Mouse (Mus musculus): ENCODE results near the gene Arid3a. TPM values are rescaled to one million over a fixed set of nuclear protein-coding genes. Genes with fewer than 3 reads are reported as not detected.

The Arid3a gene
- total RNA-seq (2023) = 7.9 TPM

GRCm38 (mm10) chr10:79926491-79927323 lies at the start of gene Arid3a:
Gene Arid3a, plus strand, starts transcription at chr10:79927043.

GRCm38 (mm10) chr10:79886054-79886453 lies 40.8 kb upstream of the Arid3a start, which contains the start of gene Elane:
Gene Elane, plus strand, starts transcription at chr10:79886247.

GRCm38 (mm10) chr10:79890670-79891069 lies 36.2 kb upstream of the Arid3a start, which contains the start of gene Cfd:
Gene Cfd, plus strand, starts transcription at chr10:79890853.

GRCm38 (mm10) chr10:79908167-79909091 lies 18.4 kb upstream of the Arid3a start, which contains the start of gene Med16:
Gene Med16, minus strand, starts transcription at chr10:79908923.

GRCm38 (mm10) chr10:79910556-79910955 lies 16.3 kb upstream of the Arid3a start, which contains the start of gene Gm26602:
Gene Gm26602, plus strand, starts transcription at chr10:79910856.

GRCm38 (mm10) chr10:79916808-79917531 lies 9.9 kb upstream of the Arid3a start, which contains the start of gene Kiss1r:
Gene Kiss1r, plus strand, starts transcription at chr10:79916971.

GRCm38 (mm10) chr10:79920958-79921535 lies 5.8 kb upstream of the Arid3a start, which contains the start of gene R3hdm4:
Gene R3hdm4, minus strand, starts transcription at chr10:79921208.

GRCm38 (mm10) chr10:79959847-79960601 lies 33.2 kb downstream of the Arid3a start, which contains the start of gene Wdr18:
Gene Wdr18, plus strand, starts transcription at chr10:79960152.

GRCm38 (mm10) chr10:79970415-79971182 lies 43.8 kb downstream of the Arid3a start, which contains the start of gene Grin3b:
Gene Grin3b, plus strand, starts transcription at chr10:79970715.

GRCm38 (mm10) chr10:79984195-79984816 lies 57.5 kb downstream of the Arid3a start, which contains the start of gene Tmem259:
Gene Tmem259, minus strand, starts transcription at chr10:79984330.

GRCm38 (mm10) chr10:79988506-79989271 lies 61.8 kb downstream of the Arid3a start, which contains the start of gene Cnn2:
Gene Cnn2, plus strand, starts transcription at chr10:79988584.

GRCm38 (mm10) chr10:79996272-79997033 lies 69.6 kb downstream of the Arid3a start, which contains the start of gene Abca7:
Gene Abca7, plus strand, starts transcription at chr10:79996494.

Other genes with a start within 250 kb of the Arid3a start
- gene Cdc34, start 244.8 kb upstream of the Arid3a start, total RNA-seq (2023) = 81.6 TPM
- 2.1 TPM for gene Gzmm, start 238.0 kb upstream of the Arid3a start, total RNA-seq (2023)
- 88.4 TPM for gene Bsg, start 222.6 kb upstream of the Arid3a start, total RNA-seq (2023)
- gene Hcn2, start 210.4 kb upstream of the Arid3a start, total RNA-seq (2023) = not detected
- gene Polrmt, start 180.5 kb upstream of the Arid3a start, total RNA-seq (2023) = 48.0 TPM
- not detected for gene Fgf22, start 172.0 kb upstream of the Arid3a start, total RNA-seq (2023)
- 58.0 TPM for gene Rnf126, start 160.1 kb upstream of the Arid3a start, total RNA-seq (2023)
- gene Fstl3, start 149.8 kb upstream of the Arid3a start, total RNA-seq (2023) = not detected
- gene Prss57, start 136.1 kb upstream of the Arid3a start, total RNA-seq (2023) = not detected
- 2.8 TPM for gene Palm, start 133.5 kb upstream of the Arid3a start, total RNA-seq (2023)
- not detected for gene Misp, start 106.1 kb upstream of the Arid3a start, total RNA-seq (2023)
- gene Ptbp1, start 72.6 kb upstream of the Arid3a start, total RNA-seq (2023) = 788 TPM
- not detected for gene Prtn3, start 52.6 kb upstream of the Arid3a start, total RNA-seq (2023)
- 2.3 TPM for gene Plppr3, start 52.4 kb upstream of the Arid3a start, total RNA-seq (2023)
- not detected for gene Elane, start 40.8 kb upstream of the Arid3a start, total RNA-seq (2023)
- gene Cfd, start 36.2 kb upstream of the Arid3a start, total RNA-seq (2023) = not detected
- gene Med16, start 18.1 kb upstream of the Arid3a start, total RNA-seq (2023) = 74.1 TPM
- gene Gm26602, start 16.2 kb upstream of the Arid3a start, total RNA-seq (2023) = not detected
- gene Kiss1r, start 10.1 kb upstream of the Arid3a start, total RNA-seq (2023) = 0.47 TPM
- 96.5 TPM for gene R3hdm4, start 5.8 kb upstream of the Arid3a start, total RNA-seq (2023)
- 61.8 TPM for gene Wdr18, start 33.1 kb downstream of the Arid3a start, total RNA-seq (2023)
- 0.18 TPM for gene Grin3b, start 43.7 kb downstream of the Arid3a start, total RNA-seq (2023)
- 154 TPM for gene Tmem259, start 57.3 kb downstream of the Arid3a start, total RNA-seq (2023)
- 387 TPM for gene Cnn2, start 61.5 kb downstream of the Arid3a start, total RNA-seq (2023)
- 68.3 TPM for gene Abca7, start 69.5 kb downstream of the Arid3a start, total RNA-seq (2023)
- gene Arhgap45, start 89.6 kb downstream of the Arid3a start, total RNA-seq (2023) = 890 TPM
- 50.1 TPM for gene Polr2e, start 112.8 kb downstream of the Arid3a start, total RNA-seq (2023)
- gene Gpx4, start 120.1 kb downstream of the Arid3a start, total RNA-seq (2023) = 134 TPM
- gene Sbno2, start 178.5 kb downstream of the Arid3a start, total RNA-seq (2023) = 115 TPM
- gene Stk11, start 188.8 kb downstream of the Arid3a start, total RNA-seq (2023) = 140 TPM
- gene Atp5d, start 211.6 kb downstream of the Arid3a start, total RNA-seq (2023) = 152 TPM
- 51.8 TPM for gene Cbarp, start 213.8 kb downstream of the Arid3a start, total RNA-seq (2023)
- 88.1 TPM for gene Midn, start 221.2 kb downstream of the Arid3a start, total RNA-seq (2023)
- 229 TPM for gene Cirbp, start 238.9 kb downstream of the Arid3a start, total RNA-seq (2023)
- gene 1600002K03Rik, start 245.9 kb downstream of the Arid3a start, total RNA-seq (2023) = 14.7 TPM

All from CD4-positive naive resting alpha-beta T cell, adult 76 days (primary cell).